Mouse (Mus musculus) v-Abl transformed pro-B cells (cell line): ENCODE data around the gene Agpat3.

Source experiments
- in situ Hi-C, 2 experiments: fragments of 400-800 bp; cut with MboI; formaldehyde crosslinking; loops; one replicate each; pipeline ENCODE4 v1.15.1; 2025; ENCODE audit not compliant: unreplicated experiment in 2 of 2

Gene Agpat3

DNA sequence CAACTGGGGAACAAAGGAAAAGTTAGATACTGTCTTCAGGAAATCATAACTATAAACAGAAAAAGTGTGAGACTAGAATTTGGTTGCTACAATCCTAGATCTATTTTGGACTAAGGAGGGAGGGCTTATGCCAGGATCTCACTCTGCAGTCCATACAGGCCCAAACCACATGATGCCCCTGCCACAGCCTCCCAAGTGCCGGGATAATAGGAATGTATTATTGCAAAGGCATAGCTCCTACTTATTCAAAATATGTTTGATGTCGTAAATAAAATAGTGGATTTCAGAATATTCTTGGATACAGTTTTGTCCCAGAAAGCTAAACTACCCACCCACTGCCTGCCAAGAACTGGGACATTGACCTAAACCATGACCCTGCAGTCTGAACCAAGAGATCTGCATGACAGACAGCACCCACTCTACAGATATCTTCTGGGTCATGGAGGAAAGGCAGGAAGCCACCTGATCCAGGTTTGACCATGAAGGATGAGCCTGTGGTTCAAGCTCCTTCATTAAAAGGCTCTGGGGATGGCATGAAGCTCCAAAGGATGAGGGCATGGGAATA lies 24.2 kb downstream of the Agpat3 start:
- in situ Hi-C loops = no loop called here

DNA sequence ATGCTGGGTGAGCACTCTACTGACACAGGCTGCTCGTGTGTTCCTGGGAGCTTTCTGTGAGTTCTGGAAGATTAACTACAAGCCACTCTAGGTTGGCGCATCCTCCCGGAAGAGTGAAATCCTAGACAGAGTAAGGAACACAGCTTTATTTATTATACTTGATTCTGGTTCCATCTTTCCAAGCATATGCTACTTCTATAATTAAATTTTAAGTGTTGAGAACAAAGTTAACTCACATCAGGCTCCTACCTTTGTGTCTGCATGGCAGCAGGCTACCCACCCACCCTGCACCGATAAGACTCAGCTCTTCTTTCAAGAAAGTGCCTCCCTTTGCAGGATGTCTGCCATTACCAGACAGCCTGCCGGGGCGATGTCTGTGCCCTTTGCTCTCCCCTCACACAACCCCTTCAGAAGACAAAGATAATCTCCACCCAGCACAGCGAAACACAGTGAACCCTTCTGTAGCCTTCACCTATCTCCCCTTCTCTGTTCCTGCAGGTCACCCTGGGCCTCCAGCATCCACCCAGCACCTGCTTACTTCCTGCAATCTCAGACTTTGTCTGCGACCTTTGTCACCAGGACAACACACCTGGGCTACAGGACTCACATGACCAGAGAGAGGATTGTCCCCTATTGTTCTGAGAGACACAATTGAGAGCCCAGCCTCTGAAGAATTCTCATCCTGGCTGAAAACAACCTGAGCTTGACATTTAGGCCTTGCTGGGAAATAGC lies 26.2 kb downstream of the Agpat3 start:
- in situ Hi-C loops = no loop called here

DNA sequence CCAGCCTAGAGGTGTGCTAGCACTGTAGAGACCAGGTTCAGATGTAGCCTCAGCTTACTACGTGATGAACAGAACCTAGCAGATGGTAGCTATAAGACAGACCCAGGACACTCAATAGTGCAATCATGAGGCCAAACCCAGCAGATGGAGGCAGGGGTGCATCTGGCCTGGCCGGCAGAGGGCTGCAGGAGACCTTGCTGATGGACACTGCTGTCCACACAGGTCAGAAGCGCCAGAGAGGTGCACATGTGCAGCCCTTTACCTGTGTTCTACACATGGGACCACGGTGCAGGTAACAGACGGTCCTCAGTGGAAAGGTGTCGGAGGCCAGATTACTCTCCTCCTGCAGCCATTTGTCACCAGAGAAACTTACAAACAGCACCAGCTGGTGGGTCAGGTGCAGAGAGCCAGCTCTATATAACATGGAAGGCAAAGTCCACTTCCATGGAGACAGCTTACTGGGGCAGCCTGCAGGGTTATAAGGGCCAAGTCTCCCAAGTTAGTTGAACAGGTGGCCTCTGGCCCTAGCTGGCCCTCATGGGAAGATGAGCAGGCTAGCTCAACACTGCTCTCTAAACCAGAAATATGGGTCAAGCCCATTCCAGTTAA lies 27.6 kb downstream of the Agpat3 start:
- in situ Hi-C loops = loop anchor here in 1 of 2 experiments (5.0 kb wide), 1 partner anchor 42 kb away; no protein-coding TSS in a partner anchor

DNA sequence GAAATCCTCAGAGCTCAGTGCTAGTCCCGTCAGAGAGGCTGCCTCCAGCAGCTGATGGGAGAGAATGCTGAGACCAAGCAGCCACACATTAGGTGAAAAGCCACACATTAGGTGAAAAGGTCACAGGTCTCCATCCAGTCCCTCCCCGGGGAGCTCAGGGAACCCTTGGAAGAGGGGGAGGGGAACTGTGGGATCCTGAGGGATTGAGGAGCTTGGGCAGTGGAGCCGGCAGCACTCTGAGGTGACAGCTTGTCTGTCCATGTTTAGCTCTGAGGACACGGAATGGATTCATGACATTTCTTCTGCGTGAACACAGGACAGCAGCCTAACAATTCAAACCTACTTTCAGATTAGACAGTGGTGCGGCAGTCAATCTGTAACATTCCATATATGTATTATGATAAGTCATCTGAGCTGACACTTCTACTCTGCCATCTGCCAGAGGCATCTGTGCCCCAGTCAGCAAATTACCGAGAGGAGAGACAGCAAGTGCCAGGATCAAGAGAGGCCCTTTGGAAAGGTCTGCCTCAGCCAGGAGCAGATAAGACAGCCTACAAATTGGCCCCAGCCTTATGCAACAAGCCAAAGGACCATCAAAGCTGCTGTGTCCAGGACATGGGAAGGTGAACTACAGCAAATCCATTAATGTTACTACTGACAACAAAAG lies 28.9 kb downstream of the Agpat3 start:
- in situ Hi-C loops = loop anchor here in 1 of 2 experiments (5.0 kb wide), 1 partner anchor 41 kb away; no protein-coding TSS in a partner anchor

DNA sequence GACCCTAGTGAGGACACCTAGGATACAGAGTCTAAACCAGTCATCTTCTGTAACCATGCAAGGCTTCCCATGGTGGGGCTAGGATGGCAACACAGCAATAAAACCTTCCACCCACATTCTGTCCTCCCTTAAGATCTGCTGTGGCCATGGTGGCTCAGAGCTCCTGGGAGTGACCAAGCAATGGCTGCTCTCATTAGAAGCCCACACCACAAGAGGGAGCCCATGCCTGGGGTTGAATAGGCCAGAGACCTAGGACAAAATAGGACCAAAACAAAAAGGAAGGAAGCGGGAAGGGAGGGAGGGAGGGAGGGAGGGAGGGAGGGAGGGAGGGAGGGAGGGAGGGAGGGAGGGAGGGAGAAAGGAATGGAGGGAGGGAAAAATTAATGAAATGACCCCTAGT lies 29.5 kb downstream of the Agpat3 start:
- in situ Hi-C loops = loop anchor here in 1 of 2 experiments (5.0 kb wide), 1 partner anchor 41 kb away; no protein-coding TSS in a partner anchor

DNA sequence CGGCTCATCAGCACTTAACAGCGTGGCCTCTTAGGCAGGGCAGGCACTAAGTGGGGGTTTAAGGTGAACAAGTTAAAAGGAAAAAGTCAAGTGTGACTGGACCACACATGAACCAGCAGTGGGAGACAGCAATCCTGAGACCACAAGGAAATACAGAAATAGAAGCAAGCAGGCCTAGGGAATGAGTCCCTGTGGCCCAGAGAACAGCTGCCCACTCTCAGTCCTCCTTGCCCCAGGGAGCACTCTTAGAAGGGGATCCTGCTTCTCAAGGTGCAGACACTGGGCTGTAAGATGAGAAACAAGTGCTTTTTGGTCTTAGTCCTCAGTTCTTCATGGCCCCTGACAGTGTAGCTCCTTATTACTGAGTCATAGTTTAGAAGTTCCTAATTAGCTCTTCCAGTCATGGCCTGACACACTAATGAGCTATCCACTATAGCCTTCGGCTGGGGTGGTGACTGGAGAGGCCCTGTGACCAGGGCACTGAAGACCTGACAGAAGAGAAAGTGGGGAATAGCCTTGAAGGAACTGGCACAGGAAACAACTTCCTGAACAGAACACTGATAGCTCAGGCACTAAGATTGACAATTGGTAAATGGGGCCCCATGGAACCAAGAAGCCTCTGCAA lies 31.0 kb downstream of the Agpat3 start:
- in situ Hi-C loops = loop anchor here in 1 of 2 experiments (5.0 kb wide), 1 partner anchor 39 kb away; no protein-coding TSS in a partner anchor

DNA sequence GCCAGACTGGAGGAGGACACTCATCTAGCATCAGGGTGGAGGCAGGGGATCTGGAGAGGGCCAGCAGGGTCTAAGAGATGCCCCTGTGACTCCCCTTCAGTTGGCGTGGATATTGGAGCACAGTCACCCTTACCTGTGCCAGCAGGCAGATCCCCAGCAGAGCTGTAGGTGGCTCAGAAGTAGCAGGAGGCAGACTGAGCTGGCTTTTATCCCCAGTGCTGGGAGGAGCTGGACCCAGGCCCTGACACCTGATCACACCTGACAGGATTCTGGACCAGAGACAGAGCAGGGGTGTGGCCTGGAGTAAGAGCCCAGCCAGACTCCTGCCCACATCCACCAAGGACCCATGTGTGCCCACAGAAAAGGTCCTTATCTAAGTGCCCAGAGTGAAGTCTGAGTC lies 31.8 kb downstream of the Agpat3 start:
- in situ Hi-C loops = loop anchor here in 1 of 2 experiments (5.0 kb wide), 1 partner anchor 38 kb away; no protein-coding TSS in a partner anchor

DNA sequence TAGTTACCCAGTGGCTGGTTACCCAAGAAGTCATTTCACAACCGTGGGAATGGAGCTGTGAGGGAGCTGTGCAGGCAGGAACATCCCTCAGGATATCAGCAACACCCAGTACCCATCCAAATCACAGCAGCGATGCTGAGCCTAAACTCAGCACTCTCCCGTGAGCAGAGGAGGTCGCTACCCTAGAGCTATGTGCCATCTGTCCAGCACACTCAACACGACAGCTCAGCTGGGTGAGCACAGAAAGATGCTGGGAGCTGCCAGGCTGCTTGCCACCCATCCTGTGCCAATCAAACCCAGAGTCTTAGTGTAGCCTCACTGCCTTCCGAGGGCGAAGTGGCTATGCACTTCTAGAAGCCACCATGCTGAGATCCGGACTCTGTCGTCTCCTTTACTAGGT lies 32.3 kb downstream of the Agpat3 start:
- in situ Hi-C loops = loop anchor here in 1 of 2 experiments (5.0 kb wide), 1 partner anchor 38 kb away; no protein-coding TSS in a partner anchor

DNA sequence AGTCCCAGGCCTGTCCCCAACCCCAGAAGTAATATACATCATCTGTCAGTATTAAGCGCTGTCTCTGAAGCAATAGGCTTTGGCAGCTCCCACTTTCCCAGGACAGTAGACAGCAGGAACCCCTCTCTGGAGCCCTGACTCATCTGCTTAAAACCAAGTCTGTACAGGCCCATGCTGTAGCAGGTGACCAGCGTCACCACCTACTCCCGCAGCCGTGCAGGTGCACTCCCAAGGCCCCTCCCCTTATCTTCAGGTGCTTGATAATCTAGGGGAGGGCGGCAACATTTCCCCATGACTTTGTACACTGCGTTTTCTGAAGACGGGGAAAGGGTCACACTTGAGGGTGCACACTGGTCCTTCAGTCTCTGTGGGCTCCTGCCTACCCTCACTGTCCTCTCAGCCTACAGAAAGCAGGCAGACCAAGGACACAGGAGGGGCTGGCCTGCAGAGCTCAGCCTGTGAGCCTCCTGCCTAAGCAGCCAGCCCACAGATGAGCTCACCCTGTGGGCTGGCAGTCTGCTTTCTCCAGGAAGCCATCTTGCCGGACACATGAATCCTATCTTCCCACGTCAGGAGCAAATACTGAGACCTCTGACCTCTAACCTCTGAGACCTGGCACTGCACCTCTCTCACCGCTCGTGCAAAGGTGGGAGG lies 34.9 kb downstream of the Agpat3 start:
- in situ Hi-C loops = no loop called here

DNA sequence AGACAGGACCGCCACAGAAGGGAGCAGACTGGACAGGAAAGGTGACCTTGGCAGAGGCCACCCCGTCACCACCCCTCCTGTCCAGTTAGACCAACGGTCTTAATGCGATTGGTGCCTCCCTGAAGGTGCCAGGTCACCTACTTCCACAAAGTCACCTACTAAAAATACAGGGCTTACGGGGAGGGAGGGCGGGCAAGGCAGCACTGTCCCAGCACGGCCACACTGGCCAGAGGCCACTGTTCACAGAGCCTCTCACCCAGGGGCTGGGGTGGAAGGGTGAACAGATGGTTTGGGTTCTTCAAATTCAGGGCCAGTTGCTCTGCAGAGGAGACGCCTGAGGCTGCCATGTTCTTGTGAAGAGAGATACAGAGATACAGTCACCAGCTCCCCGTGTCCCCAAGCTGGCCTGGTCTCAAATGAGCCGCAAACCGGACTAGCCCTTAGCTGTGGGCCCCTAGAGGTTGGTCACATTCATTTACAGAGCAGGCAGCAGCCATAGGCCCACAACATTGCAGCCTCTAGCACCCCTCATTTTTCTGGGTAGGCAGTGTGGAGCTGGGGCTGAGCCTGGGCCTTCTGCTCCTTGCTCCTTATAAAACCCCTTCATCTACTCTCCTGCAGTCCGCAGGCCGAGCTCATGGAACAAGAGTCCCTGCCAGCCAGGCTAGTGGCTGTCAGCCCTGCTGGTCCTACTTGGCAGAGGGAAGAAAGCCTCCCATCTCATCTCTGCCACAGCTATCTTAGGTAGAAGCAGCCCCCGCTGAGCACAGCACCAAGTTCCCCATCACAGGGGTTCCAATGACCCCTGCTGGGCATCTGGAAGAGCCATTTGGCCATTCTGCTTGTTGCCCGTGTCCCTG lies 35.8 kb downstream of the Agpat3 start:
- in situ Hi-C loops = no loop called here

DNA sequence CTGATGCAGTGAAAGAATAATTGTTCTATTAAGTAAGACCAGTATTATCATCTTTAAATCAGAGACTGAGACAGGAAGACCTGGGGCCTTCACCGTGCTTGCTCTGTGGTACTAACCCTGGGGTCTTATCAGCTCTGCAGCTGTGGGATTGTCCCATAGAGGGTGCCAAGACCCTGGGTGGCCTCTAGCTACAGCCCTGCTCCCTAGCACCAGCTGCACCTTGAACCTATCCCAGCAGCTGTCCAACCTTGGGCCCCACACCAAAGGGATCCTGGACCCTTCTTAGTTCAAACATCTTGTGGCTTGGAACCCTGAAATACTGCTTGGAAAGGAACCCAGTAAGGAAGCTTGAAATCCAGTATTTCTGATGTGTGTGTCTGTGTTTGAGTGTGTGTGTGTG lies 37.1 kb downstream of the Agpat3 start:
- in situ Hi-C loops = no loop called here

DNA sequence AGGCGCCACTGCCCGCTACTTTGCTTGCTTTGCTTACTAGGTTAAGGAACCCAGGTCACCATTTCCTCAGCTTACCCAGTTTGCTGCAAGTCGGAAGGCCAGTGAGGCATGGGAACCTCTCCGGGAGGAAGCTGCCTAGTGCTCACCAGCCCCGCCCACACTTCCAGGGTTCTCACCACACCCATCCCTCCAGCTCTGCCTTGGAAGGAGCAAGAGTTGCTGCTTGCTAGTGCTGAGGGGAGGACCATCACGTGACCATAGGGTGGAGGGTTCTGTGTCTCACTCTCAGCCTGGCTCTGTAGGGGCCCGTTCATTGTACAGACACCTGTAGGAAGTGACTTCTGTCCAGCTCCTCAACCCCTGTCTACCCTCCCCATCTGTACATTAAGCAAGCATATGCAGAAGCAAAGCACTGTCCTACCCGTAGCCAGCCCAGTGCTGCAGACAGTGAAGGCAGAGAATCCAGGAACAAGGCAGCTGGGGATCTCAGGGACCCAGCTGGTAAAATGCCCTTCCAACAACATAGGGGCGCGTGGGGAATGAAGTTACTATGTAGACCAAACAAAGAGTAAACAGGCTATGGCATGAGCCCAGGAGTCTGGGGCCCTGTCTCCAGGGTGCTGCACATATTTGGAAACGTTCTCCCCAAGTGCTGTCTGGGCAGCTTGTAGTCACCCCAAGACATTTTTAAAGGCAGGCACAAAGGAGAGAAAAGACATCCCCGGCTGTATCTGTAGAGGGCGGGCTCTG lies 40.2 kb downstream of the Agpat3 start:
- in situ Hi-C loops = no loop called here

DNA sequence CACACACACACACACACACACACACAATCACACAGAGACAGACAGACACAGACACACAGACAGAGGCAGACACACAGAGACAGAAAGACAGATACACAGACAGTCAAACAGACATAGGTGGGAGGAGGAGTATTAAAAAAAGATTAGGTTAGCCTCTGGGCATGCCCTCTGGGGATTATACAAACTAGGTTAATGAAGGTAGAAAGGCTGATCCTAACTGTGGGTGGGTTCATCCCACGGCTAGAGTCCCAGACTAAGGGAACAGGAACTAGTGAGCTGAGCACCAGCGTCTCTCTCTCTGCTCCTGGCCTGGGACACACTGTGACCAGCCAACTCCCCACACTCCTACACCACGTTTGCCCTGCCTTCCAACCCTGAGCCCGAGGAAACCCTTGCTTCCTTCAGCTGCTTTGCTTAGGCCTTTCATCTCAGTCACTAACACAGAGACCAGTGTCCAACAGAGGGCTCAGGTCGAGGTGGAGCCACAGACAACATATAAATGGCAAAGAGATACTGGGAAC lies 41.5 kb downstream of the Agpat3 start:
- in situ Hi-C loops = no loop called here

DNA sequence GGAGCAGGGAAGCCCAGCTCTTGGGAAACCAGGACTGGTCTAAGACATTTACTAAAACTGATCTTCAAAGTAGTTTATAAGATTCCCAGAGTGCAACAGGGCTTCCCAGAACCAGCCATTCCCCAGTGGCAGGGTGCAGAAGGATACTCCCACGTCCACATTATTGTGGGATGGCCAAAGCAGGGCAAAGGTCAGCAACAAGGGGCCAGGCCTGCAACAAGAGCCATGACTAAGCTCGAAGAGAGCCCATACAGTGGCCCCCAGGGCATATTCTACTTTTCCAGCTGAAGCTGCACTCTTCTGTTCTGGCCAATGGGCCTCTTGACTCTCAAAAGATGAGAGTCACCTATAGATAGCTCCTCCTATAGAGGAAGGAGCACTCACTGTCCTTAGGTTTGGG lies 43.7 kb downstream of the Agpat3 start:
- in situ Hi-C loops = no loop called here

DNA sequence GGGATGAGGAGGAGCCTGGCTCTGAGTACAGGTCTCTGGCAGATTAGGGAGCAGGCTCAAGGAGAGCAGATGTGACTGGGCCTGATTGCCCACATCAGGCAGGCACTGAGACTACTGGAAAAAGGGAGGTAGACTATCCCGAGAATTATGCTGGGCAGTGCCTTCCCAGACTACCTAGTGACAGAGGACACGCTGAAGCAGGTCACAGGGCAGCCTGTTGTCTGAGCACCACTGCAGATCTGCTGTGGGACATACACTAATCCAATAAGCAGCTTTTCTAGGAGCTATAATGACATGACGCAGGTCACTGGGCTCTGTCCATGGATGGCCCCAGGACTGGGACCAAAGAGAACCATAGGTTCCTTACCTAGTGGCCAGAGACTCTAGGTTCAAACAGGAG lies 44.9 kb downstream of the Agpat3 start:
- in situ Hi-C loops = no loop called here

DNA sequence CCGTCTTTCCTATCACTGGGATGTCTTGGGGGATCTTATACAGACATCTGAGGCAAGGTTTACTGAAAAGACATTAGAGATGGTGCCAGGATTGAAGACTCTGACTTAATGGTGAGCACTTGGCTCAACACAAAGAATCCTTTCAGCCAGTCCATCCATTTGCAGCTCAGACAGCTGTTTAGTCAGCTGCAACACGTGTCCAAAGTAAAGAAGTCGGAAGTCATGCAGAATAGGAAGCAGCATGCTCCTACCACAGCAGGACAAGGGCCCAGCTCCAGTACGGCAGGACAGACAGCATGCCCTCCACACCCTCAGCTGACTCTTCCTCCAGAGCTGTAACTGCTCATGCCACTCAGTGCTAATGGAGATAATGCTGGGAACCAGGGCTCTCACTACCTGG lies 46.3 kb downstream of the Agpat3 start:
- in situ Hi-C loops = no loop called here

DNA sequence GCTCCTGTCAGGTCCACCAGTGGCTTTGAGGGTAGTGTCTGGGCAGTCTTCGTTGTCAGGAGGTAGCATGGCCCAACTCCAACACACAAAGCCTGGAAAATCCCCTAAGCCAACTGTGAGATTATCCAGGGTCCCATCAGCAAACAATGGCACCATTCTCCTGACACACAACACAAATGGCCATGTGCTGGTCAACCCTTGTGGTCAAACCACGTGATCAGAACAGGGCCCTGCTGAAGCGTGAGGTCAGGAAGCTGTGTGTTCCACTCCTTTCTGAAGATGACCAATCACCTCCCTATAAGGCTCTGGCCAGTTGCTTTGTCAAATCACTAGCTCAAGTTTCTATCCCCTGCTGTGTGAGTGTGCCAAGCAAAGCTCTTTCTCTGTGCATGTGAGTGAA lies 47.3 kb downstream of the Agpat3 start:
- in situ Hi-C loops = no loop called here

DNA sequence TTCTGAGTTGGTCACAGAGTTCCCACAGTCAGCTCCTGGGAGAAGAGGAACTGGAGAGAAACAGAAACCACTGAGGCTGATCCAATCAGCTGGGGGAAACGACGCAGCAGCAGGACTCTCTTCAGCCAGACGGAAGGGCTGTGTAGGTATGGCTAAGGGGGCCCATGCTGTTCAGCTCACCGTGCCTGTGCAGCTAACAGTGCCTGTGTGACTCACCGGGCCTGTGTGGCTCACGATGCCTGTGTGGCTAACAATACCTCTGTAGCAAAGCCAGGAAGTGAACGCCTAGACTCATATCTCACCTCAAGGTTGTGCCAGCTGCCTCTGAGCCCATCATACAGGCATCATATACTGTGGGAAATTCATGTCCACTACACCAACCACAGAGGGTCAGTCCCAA lies 48.6 kb downstream of the Agpat3 start:
- in situ Hi-C loops = no loop called here
